Mouse (Mus musculus) midbrain, embryonic 11.5 days (tissue): ENCODE results near the gene Mid1. TPM values are rescaled to one million over a fixed set of nuclear protein-coding genes. Genes with fewer than 3 reads are reported as not detected.
"Not testable (repeated sequence)": the region's sequence is repeated elsewhere in the genome, so short reads cannot be mapped to it uniquely, and the experiment has no call there.

Experiments
- ATAC-seq: fragments of 200-750 bp; cut with Nextera tagmentation; 2 replicates; pipeline ENCODE4 v1.8.0; 2017; ENCODE audit warnings: moderate TSS enrichment, moderate library complexity; ENCODE audit not compliant: low FRiP score
- DNase-seq: peaks from one replicate; pipeline ENCODE4 v3.0.0; 2015; ENCODE audit warnings: low spot score; ENCODE audit errors: missing footprints
- H3K27ac ChIP-seq: fragments of 300-500 bp; sonication (generic); 2 replicates; pipeline ENCODE4 v1.5.1; 2014; ENCODE audit warnings: low read depth, low read length
- H3K27me3 ChIP-seq: fragments of 300-500 bp; sonication (generic); 2 replicates; pipeline ENCODE4 v1.6.1; 2014; ENCODE audit warnings: mild to moderate bottlenecking, low read length, moderate library complexity, mixed read lengths; ENCODE audit not compliant: control insufficient read depth, insufficient read depth
- H3K36me3 ChIP-seq: fragments of 300-500 bp; sonication (generic); 2 replicates; pipeline ENCODE4 v1.6.1; 2014; ENCODE audit warnings: mild to moderate bottlenecking, low read length, moderate library complexity, mixed read lengths; ENCODE audit not compliant: control insufficient read depth, insufficient read depth
- H3K4me1 ChIP-seq: fragments of 300-500 bp; sonication (generic); 2 replicates; pipeline ENCODE4 v1.6.1; 2014; ENCODE audit warnings: low read length; ENCODE audit not compliant: control insufficient read depth, insufficient read depth
- H3K4me2 ChIP-seq: fragments of 300-500 bp; sonication (generic); 2 replicates; pipeline ENCODE4 v1.6.1; 2014; ENCODE audit warnings: mild to moderate bottlenecking, moderate library complexity
- H3K4me3 ChIP-seq: fragments of 300-500 bp; sonication (generic); 2 replicates; pipeline ENCODE4 v1.5.1; 2014; ENCODE audit warnings: low read depth, low read length
- H3K9ac ChIP-seq: fragments of 300-500 bp; sonication (generic); 2 replicates; pipeline ENCODE4 v1.6.1; 2014; ENCODE audit warnings: low read length
- H3K9me3 ChIP-seq: fragments of 300-500 bp; sonication (generic); 2 replicates; pipeline ENCODE4 v1.6.1; 2016; ENCODE audit warnings: low read length; ENCODE audit not compliant: control insufficient read depth
- WGBS: fragments of 180-500 bp; shearing (Covaris S2); extraction: QIAGEN DNeasy Blood & Tissue Kit; methylation state at CpG from one replicate; pipeline ENCODE4 v1.1.7; 2014; 5-methylcytosine and 5-hydroxymethylcytosine counted together
- polyA plus RNA-seq: library from polyadenylated mRNA; unstranded; fragments of >200 nt; fragmentation: Nextera tagmentation; extraction: Ambion mirVana; gene quantifications from 2 replicates; pipeline ENCODE4 v1.2.1, GENCODE M21; 2014

The Mid1 gene
- polyA plus RNA-seq, 1 experiment from 2014 or later, result 31.5 TPM

DNA sequence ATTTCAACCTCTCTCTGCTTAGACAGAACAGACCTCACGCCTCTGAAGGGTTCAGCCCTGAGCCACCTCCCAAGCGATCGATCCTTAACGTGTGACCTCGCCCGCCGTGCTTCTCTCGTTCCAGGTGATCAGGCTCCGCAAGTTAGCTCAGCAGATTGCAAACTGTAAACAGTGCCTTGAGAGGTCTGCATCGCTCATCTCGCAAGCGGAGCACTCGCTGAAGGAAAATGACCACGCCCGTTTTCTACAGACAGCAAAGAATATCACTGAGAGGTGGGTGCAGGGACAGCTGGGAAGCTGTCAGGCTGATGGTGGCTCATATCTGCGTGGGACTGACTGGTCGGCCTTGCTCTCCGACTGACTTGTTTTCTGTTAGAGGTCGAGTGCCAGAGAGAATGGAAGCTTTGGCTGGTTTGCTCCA, 296.8 kb downstream of the Mid1 start:
- not testable (repeated sequence) for H3K9ac ChIP-seq, H3K4me1 ChIP-seq, H3K27me3 ChIP-seq, H3K4me3 ChIP-seq, ATAC-seq, H3K4me2 ChIP-seq, H3K27ac ChIP-seq
- Histone ChIP-seq H3K9me3 (peaks cover 54% of the 10 kb centered on the region), H3K36me3 (peaks cover 63% of the 10 kb centered on the region)
- 93% methylated on average over 19 of the region's 19 CpGs for WGBS
- DNase-seq, result peak; percentile 89

DNA sequence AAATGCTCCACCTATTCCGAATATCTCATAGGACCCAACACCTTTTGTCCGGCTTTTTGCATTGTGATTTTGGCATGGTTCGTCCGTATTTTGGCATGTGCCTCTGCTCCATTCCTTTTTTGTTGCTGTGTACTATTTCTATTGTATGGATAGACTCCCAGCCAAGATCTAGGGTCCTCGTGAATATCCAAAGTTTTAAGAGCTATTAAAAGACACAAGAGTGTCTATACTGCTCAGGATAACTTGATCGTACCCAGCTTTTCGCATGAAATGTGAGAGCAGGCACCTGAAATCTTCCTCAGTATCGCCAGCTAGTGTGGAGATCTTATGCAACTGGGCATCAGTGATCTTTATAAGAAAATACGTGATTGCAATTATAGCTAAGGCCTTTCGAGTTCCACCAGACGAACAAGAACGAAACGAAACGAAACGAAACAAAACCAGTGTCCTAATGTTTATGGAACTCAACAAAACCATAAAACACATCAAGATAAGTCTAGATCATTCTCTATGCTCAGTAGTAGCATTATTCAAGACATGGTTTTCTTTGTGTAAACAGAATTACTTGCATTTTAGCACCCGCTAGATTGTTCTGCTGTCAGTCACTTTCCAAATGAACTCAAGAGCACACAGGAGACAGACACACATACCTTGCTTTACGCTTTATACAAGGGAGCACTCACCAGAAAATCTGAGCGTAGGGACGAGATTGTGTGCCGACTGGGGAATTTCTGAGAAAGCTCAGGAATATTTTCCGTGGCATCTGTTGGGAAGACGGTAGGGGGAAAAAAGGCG, 297.8 kb downstream of the Mid1 start:
- Histone ChIP-seq H3K9me3 (peaks cover 60% of the 10 kb centered on the region), H3K36me3 (peaks cover 67% of the 10 kb centered on the region)
- not testable (repeated sequence) for H3K4me2 ChIP-seq, ATAC-seq, H3K27ac ChIP-seq, H3K4me3 ChIP-seq, DNase-seq, H3K27me3 ChIP-seq, H3K4me1 ChIP-seq, H3K9ac ChIP-seq
- WGBS, result 92% methylated on average over 23 of the region's 23 CpGs

DNA sequence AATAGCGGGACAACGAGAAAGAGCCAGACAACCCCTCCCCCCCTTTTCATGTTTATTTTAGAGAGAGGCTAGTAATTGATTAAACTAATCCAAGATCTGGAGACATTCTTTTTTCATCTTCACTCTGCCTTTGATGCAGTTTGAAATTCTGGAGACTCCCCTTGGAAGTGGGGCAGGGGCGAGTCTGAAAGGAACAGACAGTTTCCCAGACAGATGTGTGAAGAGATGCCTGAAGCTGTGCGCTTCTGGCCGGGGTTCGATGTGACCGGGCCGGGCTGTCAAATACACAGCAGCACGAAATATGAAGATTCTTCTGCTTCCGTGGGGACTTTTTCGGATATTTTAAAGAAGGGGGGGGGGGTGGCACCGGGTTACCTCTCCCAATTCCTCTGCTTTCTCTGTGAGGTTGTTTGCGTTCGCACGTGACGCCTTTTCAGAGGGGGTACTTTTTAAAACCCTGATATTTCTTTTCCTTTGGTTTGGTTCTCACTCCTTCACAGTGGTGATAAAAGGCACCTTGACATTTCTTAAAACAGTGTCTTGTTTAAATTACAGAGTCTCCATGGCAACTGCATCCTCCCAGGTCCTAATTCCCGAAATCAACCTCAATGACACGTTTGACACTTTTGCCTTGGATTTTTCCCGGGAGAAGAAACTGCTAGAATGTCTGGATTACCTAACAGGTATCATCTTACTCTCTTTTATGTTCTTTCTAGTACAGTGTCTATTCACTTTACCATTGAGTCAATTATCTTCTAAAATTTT, 298.6 kb downstream of the Mid1 start:
- Histone ChIP-seq H3K9me3 (peaks cover 57% of the 10 kb centered on the region), H3K36me3 (peaks cover 64% of the 10 kb centered on the region)
- ATAC-seq, DNase-seq, H3K4me1 ChIP-seq, H3K27me3 ChIP-seq, H3K27ac ChIP-seq, H3K4me3 ChIP-seq, H3K9ac ChIP-seq, H3K4me2 ChIP-seq: not testable (repeated sequence)
- WGBS, result 91% methylated on average over 19 of the region's 19 CpGs

DNA sequence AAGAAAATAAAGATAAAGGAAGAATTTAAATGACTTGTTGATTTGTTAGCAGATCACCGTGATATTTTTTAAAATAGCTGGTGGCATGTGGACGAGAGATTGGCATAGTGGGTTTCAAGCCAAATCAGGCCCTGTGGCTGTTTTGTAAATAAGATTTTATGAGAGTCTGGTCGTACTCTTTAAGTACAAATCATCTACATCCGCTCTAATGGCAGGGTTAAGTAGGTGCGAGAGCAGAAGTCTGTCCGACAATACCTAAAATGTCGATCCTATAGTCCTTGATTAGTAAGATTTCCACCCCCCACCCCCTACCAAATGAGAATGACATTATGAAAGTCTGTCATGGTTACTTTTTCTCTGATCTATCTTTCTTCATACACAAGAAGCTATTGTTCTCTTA, 299.3 kb downstream of the Mid1 start:
- 90% methylated on average over 7 of the region's 7 CpGs for WGBS
- not testable (repeated sequence) for ATAC-seq, H3K4me1 ChIP-seq, H3K9ac ChIP-seq, H3K27ac ChIP-seq, H3K4me3 ChIP-seq, H3K27me3 ChIP-seq, H3K4me2 ChIP-seq
- Histone ChIP-seq H3K36me3 (peaks cover 69% of the 10 kb centered on the region), H3K9me3 (peaks cover 62% of the 10 kb centered on the region)
- peak; percentile 84 for DNase-seq

DNA sequence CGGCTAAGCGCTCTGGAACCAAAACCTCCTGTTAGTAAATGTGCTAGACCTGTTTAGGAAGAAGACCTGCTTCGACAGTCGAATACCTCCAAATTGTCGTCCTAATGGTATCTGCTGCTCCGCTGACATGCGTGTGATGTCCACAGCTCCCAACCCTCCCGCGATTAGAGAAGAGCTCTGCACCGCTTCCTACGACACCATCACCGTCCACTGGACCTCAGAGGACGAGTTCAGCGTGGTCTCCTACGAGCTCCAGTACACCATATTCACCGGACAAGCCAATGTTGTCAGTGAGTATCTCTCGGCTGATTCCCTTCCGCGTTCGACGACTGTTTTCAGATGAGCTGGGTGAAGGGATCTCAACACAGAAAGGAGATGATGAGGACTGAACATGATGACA, 299.9 kb downstream of the Mid1 start:
- Histone ChIP-seq H3K36me3 (peaks cover 69% of the 10 kb centered on the region), H3K9me3 (peaks cover 60% of the 10 kb centered on the region)
- not testable (repeated sequence) for H3K4me3 ChIP-seq, H3K9ac ChIP-seq, H3K4me1 ChIP-seq, ATAC-seq, H3K27ac ChIP-seq, H3K27me3 ChIP-seq, H3K4me2 ChIP-seq
- 93% methylated on average over 21 of the region's 21 CpGs for WGBS
- peak; percentile 81 for DNase-seq

DNA sequence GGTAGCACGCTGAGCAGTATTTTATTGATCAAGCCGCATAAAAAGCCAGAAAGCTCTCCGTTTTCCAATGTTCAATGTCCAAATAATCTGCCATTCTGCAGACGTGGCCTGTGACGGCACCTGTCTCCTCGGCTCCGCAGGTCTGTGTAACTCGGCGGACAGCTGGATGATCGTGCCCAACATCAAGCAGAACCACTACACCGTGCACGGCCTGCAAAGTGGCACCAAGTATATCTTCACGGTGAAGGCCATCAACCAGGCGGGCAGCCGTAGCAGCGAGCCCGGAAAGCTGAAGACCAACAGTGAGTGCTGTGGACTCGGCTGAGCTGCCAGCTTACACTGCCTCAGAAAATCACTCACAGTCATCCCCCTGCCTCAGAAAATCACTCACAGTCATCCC, 300.8 kb downstream of the Mid1 start:
- not testable (repeated sequence) for H3K4me1 ChIP-seq, H3K9ac ChIP-seq, H3K27ac ChIP-seq, H3K4me3 ChIP-seq, H3K4me2 ChIP-seq, H3K27me3 ChIP-seq
- Histone ChIP-seq H3K9me3 (peaks cover 62% of the 10 kb centered on the region), H3K36me3 (peaks cover 72% of the 10 kb centered on the region)
- 83% methylated on average over 18 of the region's 18 CpGs for WGBS
- ATAC-seq (peak; percentile 5; the same call in 1 of the 2 replicates), DNase-seq (peak; percentile 83)

DNA sequence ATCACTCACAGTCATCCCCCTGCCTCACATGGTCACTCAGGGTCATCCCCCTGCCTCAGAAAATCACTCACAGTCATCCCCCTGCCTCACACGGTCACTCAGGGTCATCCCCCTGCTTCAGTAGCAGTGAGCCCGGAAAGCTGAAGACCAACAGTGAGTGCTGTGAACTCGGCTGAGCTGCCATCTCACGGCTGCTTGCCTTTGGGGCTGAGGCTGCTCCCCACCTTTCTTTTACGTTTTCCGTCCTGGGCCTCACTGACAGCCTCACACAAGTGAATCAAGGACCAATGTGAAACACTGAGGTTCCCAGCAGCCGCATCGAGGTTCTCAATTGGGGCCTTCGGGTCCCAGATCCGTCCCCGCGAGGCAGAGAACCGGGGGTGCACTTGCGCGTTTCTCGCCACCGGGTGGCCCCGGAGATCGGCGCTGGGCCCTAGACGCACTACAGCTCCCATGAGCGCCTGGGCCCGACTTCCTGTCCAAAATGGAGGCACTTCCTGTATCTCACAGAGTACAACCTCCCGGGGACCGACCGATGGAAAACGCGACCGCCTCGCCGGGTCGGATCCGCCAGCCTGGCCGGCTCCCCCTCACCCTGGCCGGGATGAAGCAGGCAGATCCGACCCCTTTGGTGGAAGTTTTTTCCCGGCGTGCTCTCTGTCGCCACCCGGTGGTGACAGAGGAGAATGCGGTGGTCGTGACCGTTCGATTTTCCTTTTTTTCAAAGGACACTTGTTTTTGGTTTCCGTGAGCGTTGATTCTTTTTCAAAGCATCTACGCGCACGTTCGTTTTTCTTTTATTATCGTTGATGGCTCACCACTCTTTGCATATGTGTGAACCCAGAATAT, 301.7 kb downstream of the Mid1 start:
- H3K9ac ChIP-seq, result not testable (repeated sequence)
- ATAC-seq, result peak; percentile 90

DNA sequence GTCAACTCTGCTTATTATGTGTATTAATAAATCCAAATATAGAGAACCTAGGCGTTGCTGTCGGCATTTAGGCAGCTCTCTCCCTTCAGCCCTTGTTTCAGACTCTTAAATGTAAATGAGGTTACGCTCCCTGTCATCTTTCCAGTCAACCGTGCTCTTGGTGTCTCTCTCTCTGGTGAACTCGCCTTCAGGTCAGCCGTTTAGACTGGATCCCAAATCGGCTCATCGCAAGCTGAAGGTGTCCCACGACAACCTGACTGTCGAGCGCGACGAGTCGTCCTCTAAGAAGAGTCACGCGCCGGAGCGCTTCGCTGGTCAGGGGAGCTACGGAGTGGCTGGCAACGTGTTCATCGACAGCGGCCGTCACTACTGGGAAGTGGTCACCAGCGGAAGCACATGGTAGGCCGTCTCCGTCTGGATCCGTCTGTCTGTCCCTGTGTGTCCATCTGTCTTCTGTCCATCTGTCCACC, 302.4 kb downstream of the Mid1 start:
- ATAC-seq (peak; percentile 14), DNase-seq (peak; percentile 88)
- not testable (repeated sequence) for H3K4me3 ChIP-seq, H3K4me2 ChIP-seq, H3K4me1 ChIP-seq, H3K27me3 ChIP-seq, H3K9ac ChIP-seq, H3K27ac ChIP-seq
- peaks cover 48% of the 10 kb centered on the region for H3K9me3 ChIP-seq
- 86% methylated on average over 28 of the region's 28 CpGs for WGBS
- H3K36me3 ChIP-seq, result peaks cover 59% of the 10 kb centered on the region

More for the DNA sequence above, 301.7 kb downstream of the Mid1 start:
- peak; percentile 93 for DNase-seq
- WGBS, result 53% methylated on average over 48 of the region's 51 CpGs
- Histone ChIP-seq H3K4me3 (0 out of 2 replicates have a peak overlapping the region, but pooled peaks have one; percentile 1), H3K36me3 (peaks cover 65% of the 10 kb centered on the region), H3K9me3 (peaks cover 55% of the 10 kb centered on the region), H3K4me2 (peak overlapping the region; percentile 3; the same call in 1 of the 2 replicates)
- H3K4me1 ChIP-seq, H3K27ac ChIP-seq, H3K27me3 ChIP-seq: not testable (repeated sequence)
